Mouse (Mus musculus) kidney, adult 2 months (tissue): ENCODE results near the gene Usp10.

Experiments used
- CTCF ChIP-seq: fragments of 200-500 bp; conservative IDR thresholded peaks from 2 replicates; pipeline ENCODE4 v1.5.1; 2011; ENCODE audit warnings: low read depth, mild to moderate bottlenecking, control low read depth, low read length, moderate library complexity, mixed read lengths; ENCODE audit not compliant: insufficient read depth, insufficient read length
- POLR2A ChIP-seq: fragments of 200-500 bp; IDR thresholded peaks from one replicate; pipeline ENCODE4 v1.6.1; 2011; ENCODE audit warnings: low read depth, low read length, control low read depth

- TF ChIP-seq CTCF: no peak
- no peak for TF ChIP-seq POLR2A
Measured at GRCm38 (mm10) chr8:119988087-119988486, 77.9 kb downstream of the Usp10 start.
